Mouse (Mus musculus): Measurements from ENCODE around the gene Ptprj.

DNA sequence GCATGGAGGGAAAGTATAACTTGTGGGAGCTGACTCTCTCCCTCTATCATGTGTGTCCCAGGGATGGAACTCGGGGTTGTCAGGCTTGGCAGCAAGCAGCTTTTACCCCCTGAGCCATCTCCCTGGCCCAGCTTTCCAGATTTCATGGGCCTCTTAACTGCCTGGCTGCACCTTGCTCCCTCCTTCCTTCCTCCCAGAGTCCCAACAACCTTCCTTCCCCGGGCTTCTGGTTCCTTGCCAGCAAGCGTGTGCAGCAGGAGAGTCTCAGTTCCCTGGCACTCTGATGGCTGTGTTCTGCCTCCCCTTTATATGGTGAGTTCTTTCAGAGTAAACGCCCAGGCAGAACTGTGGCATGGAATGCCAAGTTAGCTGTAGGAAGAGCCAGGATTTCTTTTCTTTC, 43.9 kb upstream of the Ptprj start:
- TF ChIP-seq EP300 (IDR thresholded peaks at IDR 0.05) (no peak), CTCF (IDR thresholded peaks at IDR 0.05) (no peak)

All from lung, postnatal 0 days (tissue).